Mouse (Mus musculus) limb, embryonic 11.5 days (tissue): Measurements from ENCODE around the gene Olfr494. TPM values are rescaled to one million over a fixed set of nuclear protein-coding genes. Genes with fewer than 3 reads are reported as not detected.

ENCODE experiments used
- ATAC-seq: fragments of 200-750 bp; cut with Nextera tagmentation; 2 replicates; pipeline ENCODE4 v1.8.0; 2017; ENCODE audit warnings: low read depth; ENCODE audit not compliant: insufficient number of reproducible peaks, low FRiP score, low TSS enrichment
- DNase-seq: peaks from one replicate; pipeline ENCODE4 v3.0.0-alpha.2; 2015; ENCODE audit warnings: low spot score
- H3K27ac ChIP-seq: fragments of 300-500 bp; sonication (generic); replicated peaks from 2 replicates; pipeline ENCODE4 v1.5.1; 2014; ENCODE audit warnings: low read depth, mild to moderate bottlenecking, low read length
- H3K27me3 ChIP-seq: fragments of 300-500 bp; sonication (generic); 2 replicates; pipeline ENCODE4 v1.6.1; 2014; ENCODE audit warnings: mild to moderate bottlenecking, low read length, mixed read lengths; ENCODE audit not compliant: control insufficient read depth, insufficient read depth
- H3K36me3 ChIP-seq: fragments of 300-500 bp; sonication (generic); 2 replicates; pipeline ENCODE4 v1.6.1; 2014; ENCODE audit warnings: mild to moderate bottlenecking, low read length, moderate library complexity, mixed read lengths; ENCODE audit not compliant: control insufficient read depth, insufficient read depth
- H3K4me1 ChIP-seq: fragments of 300-500 bp; sonication (generic); 2 replicates; pipeline ENCODE4 v1.6.1; 2014; ENCODE audit warnings: low read length, mixed read lengths; ENCODE audit not compliant: control insufficient read depth, insufficient read depth
- H3K4me2 ChIP-seq: fragments of 300-500 bp; sonication (generic); 2 replicates; pipeline ENCODE4 v1.6.1; 2014; ENCODE audit warnings: low read depth, mild to moderate bottlenecking, moderate library complexity; ENCODE audit not compliant: severe bottlenecking
- H3K4me3 ChIP-seq: fragments of 300-500 bp; sonication (generic); 2 replicates; pipeline ENCODE4 v1.5.1; 2014; ENCODE audit warnings: low read depth, low read length
- H3K9ac ChIP-seq: fragments of 300-500 bp; sonication (generic); 2 replicates; pipeline ENCODE4 v1.6.1; 2014; ENCODE audit warnings: mild to moderate bottlenecking, low read length
- H3K9me3 ChIP-seq: fragments of 300-500 bp; sonication (generic); 2 replicates; pipeline ENCODE4 v1.6.1; 2016; ENCODE audit warnings: low read length; ENCODE audit not compliant: control insufficient read depth
- WGBS: fragments of 180-500 bp; shearing (Covaris S2); extraction: QIAGEN DNeasy Blood & Tissue Kit; methylation state at CpG from one replicate; pipeline ENCODE4 v1.1.7; 2014; 5-methylcytosine and 5-hydroxymethylcytosine counted together
- polyA plus RNA-seq: library from polyadenylated mRNA; unstranded; fragments of >200 nt; fragmentation: Nextera tagmentation; extraction: Ambion mirVana; gene quantifications from 2 replicates; pipeline ENCODE4 v1.2.1, GENCODE M21; 2014

Olfr494 gene
- not detected in 2 replicates for polyA plus RNA-seq

DNA sequence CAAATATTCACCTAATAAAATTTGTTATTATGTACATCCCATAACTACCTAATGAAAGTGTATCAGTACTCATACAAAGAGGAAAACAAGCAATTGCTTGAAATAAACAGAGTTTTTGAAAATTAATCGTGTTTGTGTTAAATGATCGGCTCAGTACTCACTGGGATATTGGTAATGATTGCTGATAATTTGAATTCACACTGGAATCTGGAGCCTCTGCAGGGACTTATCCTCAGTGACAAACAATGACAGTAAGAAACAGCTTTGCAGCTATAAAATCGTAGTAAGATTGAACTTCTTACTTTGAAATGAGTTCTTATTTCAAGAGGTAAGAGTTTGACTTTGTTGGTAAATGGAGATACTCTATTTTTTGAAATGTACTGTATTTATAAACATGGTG lies at the start of gene Olfr494:
Olfr494 (plus strand) TSS at position 301 of the 400 bp plus-strand sequence.
- H3K27ac ChIP-seq = no peak within 1 kb of the TSS
- no peak within 1 kb of the TSS for H3K4me3 ChIP-seq
- no peaks in the 10 kb centered on the region for H3K4me1 ChIP-seq
- no peaks in the 10 kb centered on the region for H3K27me3 ChIP-seq
- no peak for ATAC-seq
- no peak within 1 kb of the TSS for H3K4me2 ChIP-seq
- no peak within 1 kb of the TSS for H3K9ac ChIP-seq
- DNase-seq = no peak
- H3K9me3 ChIP-seq = no peaks in the 10 kb centered on the region
- H3K36me3 ChIP-seq = no peaks in the 10 kb centered on the region
- WGBS = 77% methylated on average over 3 of the region's 3 CpGs

- Histone ChIP-seq H3K36me3 (no peaks in the 10 kb centered on the region), H3K4me3 (no peak within 1 kb of the TSS), H3K9me3 (no peaks in the 10 kb centered on the region), H3K9ac (no peak within 1 kb of the TSS), H3K4me2 (no peak within 1 kb of the TSS), H3K27me3 (no peaks in the 10 kb centered on the region), H3K27ac (no peak within 1 kb of the TSS), H3K4me1 (no peaks in the 10 kb centered on the region)
- ATAC-seq = no peak
- 85% methylated on average over 2 of the region's 2 CpGs for WGBS
- DNase-seq = no peak
Observed at GRCm38 (mm10) chr7:108323574-108323973, 41.6 kb upstream of the Olfr494 start, which contains the start of gene Olfr492. Gene Olfr492 (minus strand): TSS chr7:108323674.

DNA sequence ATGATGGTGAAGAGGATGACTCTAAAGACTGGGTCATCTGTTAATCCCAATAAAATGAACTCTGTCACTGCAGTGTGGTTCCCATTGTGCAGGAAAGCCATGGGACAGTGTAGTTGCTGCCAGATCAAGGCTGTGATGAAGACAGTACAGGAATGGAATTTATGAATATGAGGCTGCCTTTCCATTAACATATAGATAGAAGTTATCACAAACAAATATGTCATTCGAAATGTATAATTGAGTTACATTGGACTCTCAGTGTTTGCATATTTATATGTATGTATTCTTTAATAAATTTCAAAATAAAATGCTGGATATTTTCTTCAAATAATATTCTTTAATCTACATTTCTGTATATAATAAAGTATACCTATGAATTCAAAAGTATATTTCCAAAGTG lies 18.3 kb upstream of the Olfr494 start, which contains the start of gene Olfr493:
Olfr493 (minus strand) TSS at position 101 of the 400 bp plus-strand sequence.
- ATAC-seq (no peak), DNase-seq (no peak)
- H3K4me1 ChIP-seq = no peaks in the 10 kb centered on the region
- no peaks in the 10 kb centered on the region for H3K27me3 ChIP-seq
- H3K9ac ChIP-seq = no peak within 1 kb of the TSS
- H3K4me2 ChIP-seq = no peak within 1 kb of the TSS
- H3K27ac ChIP-seq = no peak within 1 kb of the TSS
- 67% methylated on average over 1 of the region's 1 CpGs for WGBS
- no peak within 1 kb of the TSS for H3K4me3 ChIP-seq
- no peaks in the 10 kb centered on the region for H3K9me3 ChIP-seq
- H3K36me3 ChIP-seq = no peaks in the 10 kb centered on the region

DNA sequence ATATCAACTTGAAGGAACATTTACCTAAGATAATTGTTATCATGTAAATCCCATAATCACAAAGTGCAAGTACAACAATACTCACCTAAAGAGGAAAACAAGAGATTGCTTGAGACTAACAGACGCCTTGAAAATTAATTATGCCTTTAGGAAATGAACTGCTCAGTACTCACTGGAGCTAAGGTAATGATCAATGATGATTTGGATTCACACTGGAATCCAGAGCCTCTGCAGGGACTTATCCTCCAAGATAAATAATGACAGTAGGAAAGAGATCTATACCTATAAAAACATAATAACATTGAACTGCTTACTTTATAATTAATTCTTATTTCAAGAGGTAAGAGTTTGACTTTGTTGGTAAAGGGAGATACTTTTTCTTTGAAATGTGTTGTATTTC lies 27.7 kb downstream of the Olfr494 start, which contains the start of gene Olfr495:
Olfr495 (plus strand) TSS at position 301 of the 400 bp plus-strand sequence.
- H3K4me2 ChIP-seq = no peak within 1 kb of the TSS
- DNase-seq (no peak), ATAC-seq (no peak)
- no peak within 1 kb of the TSS for H3K9ac ChIP-seq
- no peaks in the 10 kb centered on the region for H3K9me3 ChIP-seq
- no peaks in the 10 kb centered on the region for H3K36me3 ChIP-seq
- no peak within 1 kb of the TSS for H3K4me3 ChIP-seq
- no peaks in the 10 kb centered on the region for H3K4me1 ChIP-seq
- no peaks in the 10 kb centered on the region for H3K27me3 ChIP-seq
- H3K27ac ChIP-seq = no peak within 1 kb of the TSS
- 69% methylated on average over 1 of the region's 1 CpGs for WGBS

Other genes starting within 250 kb of the Olfr494 start
- not detected in 2 replicates for gene Olfr484, start 237.9 kb upstream of the Olfr494 start, polyA plus RNA-seq
- not detected in 2 replicates for gene Olfr485, start 205.5 kb upstream of the Olfr494 start, polyA plus RNA-seq
- not detected in 2 replicates for gene Olfr486, start 192.6 kb upstream of the Olfr494 start, polyA plus RNA-seq
- gene Olfr487, start 150.7 kb upstream of the Olfr494 start, polyA plus RNA-seq = not detected in 2 replicates
- not detected in 2 replicates for gene Olfr488, start 107.0 kb upstream of the Olfr494 start, polyA plus RNA-seq
- gene Olfr490, start 76.4 kb upstream of the Olfr494 start, polyA plus RNA-seq = not detected in 2 replicates
- not detected in 2 replicates for gene Olfr491, start 51.9 kb upstream of the Olfr494 start, polyA plus RNA-seq
- not detected in 2 replicates for gene Olfr492, start 41.7 kb upstream of the Olfr494 start, polyA plus RNA-seq
- not detected in 2 replicates for gene Olfr493, start 18.4 kb upstream of the Olfr494 start, polyA plus RNA-seq
- gene Olfr495, start 27.8 kb downstream of the Olfr494 start, polyA plus RNA-seq = not detected in 2 replicates
- gene Olfr497, start 55.1 kb downstream of the Olfr494 start, polyA plus RNA-seq = not detected in 2 replicates
- not detected in 2 replicates for gene Olfr498, start 100.0 kb downstream of the Olfr494 start, polyA plus RNA-seq
- gene Olfr502, start 159.7 kb downstream of the Olfr494 start, polyA plus RNA-seq = not detected in 2 replicates
- gene Olfr503, start 179.2 kb downstream of the Olfr494 start, polyA plus RNA-seq = not detected in 2 replicates
- gene Olfr504, start 200.5 kb downstream of the Olfr494 start, polyA plus RNA-seq = not detected in 2 replicates
- not detected in 2 replicates for gene Olfr506, start 245.5 kb downstream of the Olfr494 start, polyA plus RNA-seq